Mouse (Mus musculus) midbrain, embryonic 15.5 days (tissue): ENCODE data around the gene Hrh1. TPM values are rescaled to one million over a fixed set of nuclear protein-coding genes. Genes with fewer than 3 reads are reported as not detected.

Source experiments
- ATAC-seq: fragments of 200-750 bp; cut with Nextera tagmentation; replicated peaks from 2 replicates; pipeline ENCODE4 v1.8.0; 2017; ENCODE audit warnings: moderate TSS enrichment
- H3K27ac ChIP-seq: fragments of 300-500 bp; sonication (generic); 2 replicates; pipeline ENCODE4 v1.5.1; 2015; ENCODE audit warnings: mild to moderate bottlenecking, inconsistent platforms
- H3K27me3 ChIP-seq: fragments of 300-500 bp; sonication (generic); replicated peaks from 2 replicates; pipeline ENCODE4 v1.6.1; 2015; ENCODE audit warnings: inconsistent platforms
- H3K36me3 ChIP-seq: fragments of 300-500 bp; sonication (generic); replicated peaks from 2 replicates; pipeline ENCODE4 v1.6.1; 2015; ENCODE audit warnings: inconsistent platforms
- H3K4me1 ChIP-seq: fragments of 300-500 bp; sonication (generic); 2 replicates; pipeline ENCODE4 v1.6.1; 2015; ENCODE audit warnings: inconsistent platforms
- H3K4me2 ChIP-seq: fragments of 300-500 bp; sonication (generic); 2 replicates; pipeline ENCODE4 v1.6.1; 2015; ENCODE audit warnings: inconsistent platforms, mild to moderate bottlenecking, moderate library complexity
- H3K4me3 ChIP-seq: fragments of 300-500 bp; sonication (generic); 2 replicates; pipeline ENCODE4 v1.5.1; 2015; ENCODE audit warnings: mild to moderate bottlenecking, inconsistent platforms
- H3K9ac ChIP-seq: fragments of 300-500 bp; sonication (generic); 2 replicates; pipeline ENCODE4 v1.6.1; 2015; ENCODE audit warnings: mild to moderate bottlenecking, inconsistent platforms
- H3K9me3 ChIP-seq: fragments of 300-500 bp; sonication (generic); 2 replicates; pipeline ENCODE4 v1.6.1; 2016; ENCODE audit warnings: inconsistent platforms
- WGBS: fragments of 180-500 bp; shearing (Covaris S2); methylation state at CpG from one replicate; pipeline ENCODE4 v1.1.7; 2015; ENCODE audit warnings: mixed read lengths; 5-methylcytosine and 5-hydroxymethylcytosine counted together
- polyA plus RNA-seq: library from polyadenylated mRNA; unstranded; fragments of >200 nt; fragmentation: Nextera tagmentation; extraction: Ambion mirVana; gene quantifications from 2 replicates; pipeline ENCODE4 v1.2.1, GENCODE M21; 2015

Hrh1 gene
- polyA plus RNA-seq, 1 experiment from 2014 or later: 0.89 TPM

DNA sequence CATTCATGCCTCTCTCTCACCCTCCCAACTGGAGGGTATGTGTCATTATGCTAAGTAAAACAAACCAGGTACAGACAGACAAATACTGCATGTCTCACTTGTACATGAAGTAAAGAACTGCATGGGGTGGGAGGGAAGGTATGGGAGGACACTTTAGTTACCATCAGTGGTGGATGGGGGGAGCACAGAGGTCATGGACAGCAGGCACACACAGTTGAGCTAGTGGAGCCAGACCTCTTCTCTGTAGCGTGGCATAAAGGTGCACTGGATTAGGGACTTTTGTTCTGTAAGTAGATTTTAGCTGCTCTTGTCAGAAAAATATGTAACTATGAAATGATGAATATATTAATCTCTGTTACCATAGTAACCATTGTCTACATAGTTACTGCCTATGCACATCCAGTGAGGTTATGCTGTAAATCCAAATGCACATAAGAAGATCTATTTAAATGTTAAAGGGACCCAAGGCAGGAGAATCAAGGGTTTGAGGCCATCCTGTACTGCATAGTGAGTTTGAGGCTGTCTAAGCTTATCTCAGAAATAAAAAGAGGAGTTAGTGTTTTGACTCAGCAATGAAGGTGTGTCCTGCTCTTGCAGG lies 46.6 kb downstream of the Hrh1 start:
- ATAC-seq: peak; percentile 69
- WGBS: 29% methylated on average over 1 of the region's 1 CpGs
- 0 out of 2 replicates have a peak overlapping the region, but pooled peaks have one; percentile 39 for H3K27ac ChIP-seq
- 0 out of 2 replicates have a peak, but pooled peaks cover 3% of the 10 kb centered on the region for H3K4me1 ChIP-seq
- no peaks in the 10 kb centered on the region for H3K36me3 ChIP-seq
- H3K27me3 ChIP-seq: no peaks in the 10 kb centered on the region
- no peak overlapping the region for H3K9ac ChIP-seq
- no peaks in the 10 kb centered on the region for H3K9me3 ChIP-seq
- no peak overlapping the region for H3K4me2 ChIP-seq
- no peak overlapping the region for H3K4me3 ChIP-seq

DNA sequence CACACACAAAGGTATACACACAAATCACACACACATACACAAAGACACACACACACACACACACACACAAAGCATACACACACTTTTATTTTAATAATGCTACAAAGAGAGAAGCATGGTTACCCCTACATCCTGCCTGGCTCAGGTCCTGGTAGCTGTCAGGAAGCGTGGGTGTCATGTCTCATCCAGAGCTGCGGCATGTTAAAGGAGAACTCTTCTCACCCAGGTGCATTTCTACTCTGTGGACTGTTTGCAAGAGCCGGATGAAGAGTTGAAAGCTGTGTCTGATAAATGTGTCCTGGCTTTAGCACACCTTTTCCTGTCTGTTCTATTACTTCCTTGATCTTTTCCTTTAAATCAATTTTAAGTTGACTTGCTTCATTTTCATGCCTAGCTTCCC lies 47.2 kb downstream of the Hrh1 start:
- Histone ChIP-seq H3K4me1 (0 out of 2 replicates have a peak, but pooled peaks cover 3% of the 10 kb centered on the region), H3K4me3 (no peak overlapping the region), H3K9me3 (no peaks in the 10 kb centered on the region), H3K4me2 (no peak overlapping the region), H3K27me3 (no peaks in the 10 kb centered on the region), H3K27ac (0 out of 2 replicates have a peak overlapping the region, but pooled peaks have one; percentile 39), H3K9ac (no peak overlapping the region), H3K36me3 (no peaks in the 10 kb centered on the region)
- ATAC-seq: no peak
- 91% methylated on average over 3 of the region's 3 CpGs for WGBS

DNA sequence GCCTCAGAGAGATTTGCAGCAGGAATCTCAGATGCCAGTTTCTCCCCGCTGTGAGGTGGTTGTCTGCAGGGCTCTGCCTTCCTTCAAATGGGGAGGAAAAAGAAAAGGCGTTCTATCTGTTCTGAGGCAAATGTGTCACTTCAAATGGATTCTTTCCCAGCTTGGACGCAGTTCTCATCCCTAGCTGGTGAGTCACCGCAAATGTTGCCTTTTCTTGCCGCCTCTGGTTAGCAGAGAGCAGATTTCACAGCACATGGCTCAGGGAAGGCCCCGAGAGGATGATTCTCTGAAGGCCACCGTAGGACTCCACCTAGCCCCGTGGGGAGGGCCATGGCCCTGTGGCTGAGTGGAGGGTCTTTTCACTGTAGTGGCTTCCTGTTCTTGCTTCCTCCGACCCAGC lies 51.2 kb downstream of the Hrh1 start:
- Histone ChIP-seq H3K9me3 (no peaks in the 10 kb centered on the region), H3K27ac (no peak overlapping the region), H3K27me3 (no peaks in the 10 kb centered on the region), H3K4me1 (no peaks in the 10 kb centered on the region), H3K9ac (no peak overlapping the region), H3K4me2 (no peak overlapping the region), H3K4me3 (no peak overlapping the region), H3K36me3 (no peaks in the 10 kb centered on the region)
- no peak for ATAC-seq
- 80% methylated on average over 9 of the region's 9 CpGs for WGBS

DNA sequence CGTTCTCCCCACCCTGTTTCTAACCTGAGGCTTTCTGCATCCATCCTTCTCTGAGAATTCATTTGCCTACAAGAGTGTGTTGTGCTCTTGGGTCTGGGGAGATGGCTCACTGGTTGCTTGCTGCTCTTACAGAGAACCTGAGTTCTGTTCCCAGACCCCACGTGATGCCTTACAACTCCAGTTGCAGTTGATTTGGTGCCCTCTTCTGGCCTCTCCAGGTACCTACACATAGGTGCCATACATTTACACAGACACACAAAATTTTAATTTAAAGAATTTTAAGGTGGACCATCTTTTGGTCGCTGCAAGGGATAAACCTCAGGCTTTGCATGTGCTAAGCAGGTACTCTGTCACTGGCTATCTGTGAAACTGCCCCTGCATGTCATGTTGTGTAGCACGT lies 57.5 kb downstream of the Hrh1 start:
- no peaks in the 10 kb centered on the region for H3K36me3 ChIP-seq
- H3K27me3 ChIP-seq: no peaks in the 10 kb centered on the region
- 91% methylated on average over 4 of the region's 4 CpGs for WGBS
- ATAC-seq: no peak
- peaks cover 6% of the 10 kb centered on the region; the same call in 1 of the 2 replicates for H3K4me1 ChIP-seq
- no peak overlapping the region for H3K4me2 ChIP-seq
- no peak overlapping the region for H3K9ac ChIP-seq
- H3K4me3 ChIP-seq: no peak overlapping the region
- no peak overlapping the region for H3K27ac ChIP-seq
- H3K9me3 ChIP-seq: no peaks in the 10 kb centered on the region

DNA sequence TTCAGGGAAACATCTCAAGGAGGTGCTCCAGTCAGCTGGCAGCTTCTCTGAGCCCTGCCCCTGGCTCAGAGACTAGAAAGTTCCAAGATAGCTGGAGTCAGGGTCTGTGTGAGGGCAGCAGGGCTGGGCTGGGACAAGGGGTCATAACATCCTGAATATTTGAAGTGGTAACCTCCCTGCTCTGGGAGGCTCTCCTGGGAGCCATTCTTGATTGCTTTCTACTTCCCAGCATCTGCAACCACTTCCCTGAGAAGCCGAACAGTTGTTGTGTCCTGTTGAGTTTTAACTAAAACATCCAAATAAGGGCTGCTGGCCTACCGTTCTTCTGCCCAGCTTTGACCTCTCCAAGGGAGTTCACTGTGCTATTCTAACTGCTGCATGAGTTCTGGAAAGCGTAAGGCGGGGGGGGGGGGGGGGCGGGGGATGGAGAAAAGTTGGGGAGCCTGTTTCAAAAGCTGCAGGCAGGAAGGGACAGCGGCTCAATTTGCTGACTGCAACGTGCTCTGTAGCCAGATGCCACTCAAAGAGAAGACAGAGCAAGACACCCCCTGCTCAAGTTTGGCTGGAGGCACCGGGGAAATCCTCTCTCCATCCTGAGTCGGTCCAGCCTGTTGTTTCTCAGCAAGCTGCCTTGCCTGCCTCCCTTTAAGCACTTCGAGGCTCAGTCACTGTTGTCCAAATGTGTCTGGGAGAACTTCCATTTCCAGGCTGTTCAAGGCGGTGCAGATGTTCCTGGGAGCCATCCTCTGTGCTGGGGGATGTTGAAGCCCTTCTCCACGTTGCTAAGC lies 58.7 kb downstream of the Hrh1 start:
- no peak overlapping the region for H3K27ac ChIP-seq
- H3K9me3 ChIP-seq: no peaks in the 10 kb centered on the region
- no peak for ATAC-seq
- no peak overlapping the region for H3K9ac ChIP-seq
- WGBS: 61% methylated on average over 12 of the region's 12 CpGs
- H3K4me3 ChIP-seq: no peak overlapping the region
- no peaks in the 10 kb centered on the region for H3K27me3 ChIP-seq
- no peak overlapping the region for H3K4me2 ChIP-seq
- H3K36me3 ChIP-seq: no peaks in the 10 kb centered on the region
- H3K4me1 ChIP-seq: peaks cover 6% of the 10 kb centered on the region; the same call in 1 of the 2 replicates

DNA sequence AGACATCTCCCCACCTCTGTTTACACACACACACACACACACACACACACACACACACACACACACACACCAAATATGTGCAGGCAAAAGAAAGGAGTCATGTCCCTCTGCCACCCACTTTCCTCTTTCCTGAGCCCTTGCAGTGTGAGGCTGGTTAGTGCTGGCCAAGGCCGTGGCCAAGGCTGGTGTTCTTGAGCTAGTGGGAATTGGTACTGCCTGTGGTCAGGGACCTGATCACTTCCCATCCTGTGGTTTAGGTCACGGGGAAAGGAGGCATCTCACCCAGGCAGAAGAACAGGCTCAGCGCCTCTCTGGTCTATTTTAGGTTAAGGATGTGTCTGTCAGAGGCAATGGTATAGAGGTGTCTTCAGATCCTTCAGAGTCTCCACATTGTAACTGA lies 59.6 kb downstream of the Hrh1 start:
- no peaks in the 10 kb centered on the region for H3K27me3 ChIP-seq
- WGBS: 85% methylated on average over 3 of the region's 3 CpGs
- H3K27ac ChIP-seq: no peak overlapping the region
- H3K4me1 ChIP-seq: peaks cover 6% of the 10 kb centered on the region; the same call in 1 of the 2 replicates
- H3K36me3 ChIP-seq: no peaks in the 10 kb centered on the region
- no peak overlapping the region for H3K4me3 ChIP-seq
- H3K9ac ChIP-seq: no peak overlapping the region
- no peaks in the 10 kb centered on the region for H3K9me3 ChIP-seq
- ATAC-seq: no peak
- no peak overlapping the region for H3K4me2 ChIP-seq

DNA sequence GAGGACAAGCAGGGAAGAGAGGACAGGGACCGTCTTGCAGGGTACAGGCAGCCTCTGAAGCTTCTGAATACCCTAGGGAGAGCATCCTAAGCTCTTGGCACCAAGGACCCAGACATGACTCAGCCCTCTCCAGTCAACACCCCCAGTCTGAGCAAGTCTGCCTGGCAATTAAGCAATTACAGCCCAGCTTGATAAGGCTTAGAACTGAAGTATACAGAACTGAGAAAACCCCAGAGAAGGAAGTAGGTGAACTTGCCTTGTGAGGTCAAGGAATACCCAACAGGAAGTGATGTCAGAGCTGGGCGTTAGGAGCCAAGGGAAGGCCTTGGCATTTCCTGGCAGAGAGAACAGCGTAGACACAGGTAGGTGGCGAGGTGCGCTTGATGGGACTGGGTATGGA lies 60.5 kb downstream of the Hrh1 start:
- no peak for ATAC-seq
- peaks cover 6% of the 10 kb centered on the region; the same call in 1 of the 2 replicates for H3K4me1 ChIP-seq
- H3K9me3 ChIP-seq: no peaks in the 10 kb centered on the region
- 90% methylated on average over 5 of the region's 5 CpGs for WGBS
- no peak overlapping the region for H3K4me3 ChIP-seq
- no peak overlapping the region for H3K27ac ChIP-seq
- no peaks in the 10 kb centered on the region for H3K36me3 ChIP-seq
- no peak overlapping the region for H3K9ac ChIP-seq
- no peaks in the 10 kb centered on the region for H3K27me3 ChIP-seq
- H3K4me2 ChIP-seq: no peak overlapping the region

DNA sequence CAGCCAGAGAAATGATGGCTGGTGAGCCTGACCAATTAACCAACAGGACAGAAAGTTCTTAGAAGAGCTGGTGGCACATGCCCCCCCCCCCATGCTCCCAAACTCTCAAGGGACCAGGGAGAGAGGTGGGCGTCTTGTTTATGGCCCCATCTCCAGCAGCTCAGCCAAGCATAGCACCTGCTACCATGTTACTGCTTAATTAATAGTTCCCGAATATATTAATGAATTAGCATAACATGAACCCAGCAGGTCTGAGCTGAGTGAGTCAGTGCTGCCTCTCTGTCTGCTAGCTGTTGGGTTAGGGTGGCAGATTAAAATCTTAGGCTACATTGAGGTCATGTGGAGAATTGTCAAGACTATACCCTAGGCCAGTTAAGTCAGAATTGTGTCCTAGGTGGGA lies 62.2 kb downstream of the Hrh1 start:
- no peak overlapping the region for H3K4me2 ChIP-seq
- no peak overlapping the region for H3K9ac ChIP-seq
- 40% methylated on average over 2 of the region's 2 CpGs for WGBS
- H3K4me1 ChIP-seq: peaks cover 6% of the 10 kb centered on the region; the same call in 1 of the 2 replicates
- H3K36me3 ChIP-seq: no peaks in the 10 kb centered on the region
- H3K27ac ChIP-seq: no peak overlapping the region
- ATAC-seq: no peak
- H3K9me3 ChIP-seq: no peaks in the 10 kb centered on the region
- H3K27me3 ChIP-seq: no peaks in the 10 kb centered on the region
- no peak overlapping the region for H3K4me3 ChIP-seq

DNA sequence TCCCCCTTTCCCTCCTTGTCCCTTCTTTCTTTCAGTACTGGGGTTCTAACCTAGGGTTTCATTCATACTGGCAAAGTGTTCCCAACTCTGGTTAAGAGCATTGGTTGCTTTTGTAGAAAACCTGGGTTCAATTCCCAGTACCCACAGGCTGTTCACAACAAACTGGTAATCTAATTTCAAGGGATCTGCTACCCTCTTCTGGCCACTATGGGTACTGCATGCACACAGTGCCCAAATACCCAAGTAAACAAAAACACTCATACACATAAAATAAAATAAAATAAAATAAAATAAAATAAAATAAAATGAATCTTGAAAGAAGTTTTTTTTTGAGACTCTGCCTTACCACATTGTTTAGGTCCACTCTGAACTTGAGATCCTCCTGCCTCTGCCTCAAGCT lies 63.8 kb downstream of the Hrh1 start:
- no peak overlapping the region for H3K27ac ChIP-seq
- no peak overlapping the region for H3K4me3 ChIP-seq
- H3K27me3 ChIP-seq: no peaks in the 10 kb centered on the region
- H3K4me1 ChIP-seq: peaks cover 6% of the 10 kb centered on the region; the same call in 1 of the 2 replicates
- H3K9me3 ChIP-seq: no peaks in the 10 kb centered on the region
- no peak overlapping the region for H3K9ac ChIP-seq
- no peak overlapping the region for H3K4me2 ChIP-seq
- no peak for ATAC-seq
- H3K36me3 ChIP-seq: no peaks in the 10 kb centered on the region

DNA sequence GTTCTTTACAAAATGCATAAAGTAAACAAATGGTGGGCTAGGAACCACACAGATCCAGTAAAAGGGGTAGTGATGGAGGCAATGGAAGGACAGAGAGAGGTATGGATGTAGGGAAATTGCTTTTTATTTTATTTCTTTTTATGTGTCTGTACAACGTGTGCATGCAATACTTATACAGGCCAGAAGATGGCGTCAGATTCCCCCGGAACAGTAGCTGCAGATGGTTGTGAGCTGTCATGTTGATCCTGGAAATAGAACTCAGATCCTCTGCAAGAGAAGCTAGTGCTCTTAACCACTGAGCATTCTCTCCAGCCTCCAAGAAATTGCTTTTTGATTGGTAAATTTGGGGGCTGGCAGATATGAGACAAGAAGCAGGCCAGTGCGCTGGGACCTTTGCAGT lies 65.0 kb downstream of the Hrh1 start:
- 25% methylated on average over 4 of the region's 4 CpGs for WGBS
- Histone ChIP-seq H3K4me3 (no peak overlapping the region), H3K4me2 (no peak overlapping the region), H3K4me1 (peaks cover 6% of the 10 kb centered on the region; the same call in 1 of the 2 replicates), H3K9ac (no peak overlapping the region), H3K27ac (no peak overlapping the region), H3K36me3 (no peaks in the 10 kb centered on the region), H3K9me3 (no peaks in the 10 kb centered on the region), H3K27me3 (no peaks in the 10 kb centered on the region)
- 0 out of 2 replicates have a peak, but pooled peaks have one; percentile 26 for ATAC-seq

DNA sequence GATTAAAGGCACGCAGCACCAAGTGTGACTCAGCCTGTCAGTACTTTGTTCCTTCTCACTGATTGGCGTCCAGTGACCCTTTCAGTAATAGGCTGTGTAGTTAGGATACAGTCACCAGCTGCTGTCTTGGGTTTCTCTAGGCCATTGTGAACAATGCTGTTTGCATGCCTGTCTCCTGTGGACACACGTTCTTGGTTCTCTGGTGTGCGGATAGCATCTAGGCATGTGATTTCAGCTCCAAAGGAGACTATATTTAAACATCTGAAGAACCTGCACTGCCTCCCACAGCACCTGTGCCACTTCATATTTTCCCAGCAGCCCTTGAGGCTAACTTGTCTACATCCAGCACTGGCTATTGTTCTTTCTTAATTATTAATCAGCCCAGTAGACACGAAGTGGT lies 75.8 kb downstream of the Hrh1 start:
- 30% methylated on average over 5 of the region's 5 CpGs for WGBS
- Histone ChIP-seq H3K4me2 (no peak overlapping the region), H3K36me3 (no peaks in the 10 kb centered on the region), H3K4me1 (no peaks in the 10 kb centered on the region), H3K27ac (no peak overlapping the region), H3K4me3 (no peak overlapping the region), H3K9me3 (no peaks in the 10 kb centered on the region), H3K9ac (no peak overlapping the region), H3K27me3 (no peaks in the 10 kb centered on the region)
- ATAC-seq: 0 out of 2 replicates have a peak, but pooled peaks have one; percentile 37

DNA sequence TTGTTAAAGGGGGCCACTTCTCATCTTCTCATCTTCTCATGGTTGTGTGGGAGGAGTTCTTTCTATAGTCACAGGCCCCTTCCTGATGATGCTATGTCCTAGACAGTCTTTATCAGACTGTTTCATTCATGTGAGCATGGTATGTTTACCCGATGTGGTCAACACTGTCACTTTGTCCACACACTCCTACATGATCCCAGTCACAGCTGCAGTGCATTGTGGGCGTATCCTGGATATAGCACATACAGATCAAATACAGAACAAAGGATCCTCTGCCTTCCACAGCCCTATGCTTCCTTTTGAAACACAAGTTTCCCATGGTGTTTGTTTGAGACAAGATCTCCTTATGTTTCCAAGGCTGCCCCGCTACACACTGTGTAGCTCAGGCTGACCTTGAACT lies 76.3 kb downstream of the Hrh1 start:
- H3K4me1 ChIP-seq: no peaks in the 10 kb centered on the region
- 90% methylated on average over 3 of the region's 3 CpGs for WGBS

DNA sequence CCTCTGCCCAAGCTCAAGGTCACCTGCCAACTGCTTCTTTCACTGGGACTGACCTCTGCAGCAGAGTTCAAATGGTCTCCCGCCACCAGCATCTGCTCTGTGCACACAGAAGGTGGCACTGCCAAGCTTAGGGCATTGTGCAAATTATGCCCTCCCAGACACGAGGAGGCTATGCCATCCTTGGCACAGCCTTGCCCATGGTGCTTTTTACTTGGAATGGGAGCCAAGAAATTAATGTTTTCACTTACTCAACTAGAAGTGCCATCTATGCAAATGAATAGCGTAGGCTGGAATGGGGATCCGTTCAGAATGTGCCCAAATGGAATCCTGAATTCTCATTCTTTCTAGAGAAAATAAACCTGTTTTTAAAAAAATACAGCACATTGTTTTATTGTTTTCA lies 77.2 kb downstream of the Hrh1 start:
- H3K4me1 ChIP-seq: no peaks in the 10 kb centered on the region
- no peak overlapping the region for H3K4me2 ChIP-seq
- 82% methylated on average over 4 of the region's 4 CpGs for WGBS
- no peaks in the 10 kb centered on the region for H3K27me3 ChIP-seq
- H3K9me3 ChIP-seq: no peaks in the 10 kb centered on the region
- H3K4me3 ChIP-seq: no peak overlapping the region
- no peak for ATAC-seq
- no peaks in the 10 kb centered on the region for H3K36me3 ChIP-seq
- H3K9ac ChIP-seq: no peak overlapping the region
- no peak overlapping the region for H3K27ac ChIP-seq

More for the DNA sequence above, 76.3 kb downstream of the Hrh1 start:
- no peak for ATAC-seq
- Histone ChIP-seq H3K27ac (no peak overlapping the region), H3K27me3 (no peaks in the 10 kb centered on the region), H3K9me3 (no peaks in the 10 kb centered on the region), H3K9ac (no peak overlapping the region), H3K4me3 (no peak overlapping the region), H3K36me3 (no peaks in the 10 kb centered on the region), H3K4me2 (no peak overlapping the region)
